Mouse (Mus musculus) embryonic facial prominence, embryonic 14.5 days (tissue): ENCODE results near the gene Brca2. TPM values are rescaled to one million over a fixed set of nuclear protein-coding genes. Genes with fewer than 3 reads are reported as not detected.

ENCODE experiments used
- ATAC-seq: fragments of 200-750 bp; cut with Nextera tagmentation; 2 replicates; pipeline ENCODE4 v1.8.0; 2017; ENCODE audit warnings: low read depth, moderate number of reproducible peaks, moderate TSS enrichment
- DNase-seq: peaks from one replicate; pipeline ENCODE4 v3.0.0-alpha.2; 2015; ENCODE audit warnings: low spot score
- H3K27ac ChIP-seq: fragments of 300-500 bp; sonication (generic); replicated peaks from 2 replicates; pipeline ENCODE4 v1.5.1; 2014; ENCODE audit warnings: low read depth, mild to moderate bottlenecking, low read length, moderate library complexity
- H3K27me3 ChIP-seq: fragments of 300-500 bp; sonication (generic); replicated peaks from 2 replicates; pipeline ENCODE4 v1.6.1; 2014; ENCODE audit warnings: low read length; ENCODE audit not compliant: control insufficient read depth, insufficient read depth
- H3K36me3 ChIP-seq: fragments of 300-500 bp; sonication (generic); 2 replicates; pipeline ENCODE4 v1.6.1; 2014; ENCODE audit warnings: low read length, mixed read lengths; ENCODE audit not compliant: control insufficient read depth, insufficient read depth
- H3K4me1 ChIP-seq: fragments of 300-500 bp; sonication (generic); 2 replicates; pipeline ENCODE4 v1.6.1; 2014; ENCODE audit warnings: antibody characterized with exemption, low read length; ENCODE audit not compliant: control insufficient read depth, insufficient read depth
- H3K4me2 ChIP-seq: fragments of 300-500 bp; sonication (generic); 2 replicates; pipeline ENCODE4 v1.6.1; 2014; ENCODE audit warnings: low read depth, mild to moderate bottlenecking, low read length, moderate library complexity, mixed read lengths
- H3K4me3 ChIP-seq: fragments of 300-500 bp; sonication (generic); 2 replicates; pipeline ENCODE4 v1.5.1; 2014; ENCODE audit warnings: low read depth, mild to moderate bottlenecking, low read length
- H3K9ac ChIP-seq: fragments of 300-500 bp; sonication (generic); 2 replicates; pipeline ENCODE4 v1.6.1; 2014; ENCODE audit warnings: low read depth, mild to moderate bottlenecking, low read length, moderate library complexity, mixed read lengths
- H3K9me3 ChIP-seq: fragments of 300-500 bp; sonication (generic); 2 replicates; pipeline ENCODE4 v1.6.1; 2016; ENCODE audit warnings: low read length; ENCODE audit not compliant: control insufficient read depth
- WGBS: fragments of 180-500 bp; shearing (Covaris S2); extraction: QIAGEN DNeasy Blood & Tissue Kit; methylation state at CpG from one replicate; pipeline ENCODE4 v1.1.7; 2014; 5-methylcytosine and 5-hydroxymethylcytosine counted together
- polyA plus RNA-seq: library from polyadenylated mRNA; unstranded; fragments of >200 nt; fragmentation: Nextera tagmentation; extraction: Ambion mirVana; gene quantifications from 2 replicates; pipeline ENCODE4 v1.2.1, GENCODE M21; 2014

The Brca2 gene
- polyA plus RNA-seq, 1 experiment from 2014 or later, result 14.5 TPM

GRCm38 (mm10) chr5:150592186-150592903 lies 69.9 kb downstream of the Brca2 start:
- Histone ChIP-seq H3K4me3 (peak overlapping the region; percentile 66; the same call in 1 of the 2 replicates), H3K27me3 (peaks cover 34% of the 10 kb centered on the region)

GRCm38 (mm10) chr5:150592904-150593755 lies 70.7 kb downstream of the Brca2 start:
- WGBS, result 17% methylated on average over 23 of the region's 40 CpGs
- H3K4me1 ChIP-seq, result peaks cover 5% of the 10 kb centered on the region
- ATAC-seq, result peak; percentile 32
- peaks cover 37% of the 10 kb centered on the region for H3K27me3 ChIP-seq
- H3K9ac ChIP-seq, result peak overlapping the region; percentile 64
- peak overlapping the region; percentile 66 for H3K4me3 ChIP-seq
- no peak for DNase-seq
- H3K4me2 ChIP-seq, result peak overlapping the region; percentile 99
- H3K9me3 ChIP-seq, result no peaks in the 10 kb centered on the region
- H3K27ac ChIP-seq, result no peak overlapping the region
- H3K36me3 ChIP-seq, result no peaks in the 10 kb centered on the region

More at GRCm38 (mm10) chr5:150592186-150592903, 69.9 kb downstream of the Brca2 start:
- Histone ChIP-seq H3K4me2 (no peak overlapping the region), H3K4me1 (peaks cover 4% of the 10 kb centered on the region), H3K36me3 (no peaks in the 10 kb centered on the region), H3K9ac (no peak overlapping the region), H3K9me3 (no peaks in the 10 kb centered on the region), H3K27ac (no peak overlapping the region)
- DNase-seq (no peak), ATAC-seq (no peak)
- WGBS, result 79% methylated on average over 13 of the region's 13 CpGs

- no peaks in the 10 kb centered on the region for H3K36me3 ChIP-seq
- peaks cover 12% of the 10 kb centered on the region for H3K4me1 ChIP-seq
- H3K9me3 ChIP-seq, result no peaks in the 10 kb centered on the region
- H3K4me2 ChIP-seq, result peak overlapping the region; percentile 99
- peak overlapping the region; percentile 64 for H3K9ac ChIP-seq
- peak; percentile 54 for DNase-seq
- peak; percentile 82 for ATAC-seq
- peak overlapping the region; percentile 66 for H3K4me3 ChIP-seq
- H3K27me3 ChIP-seq, result peaks cover 37% of the 10 kb centered on the region
- no peak overlapping the region; the same call in 1 of the 2 replicates for H3K27ac ChIP-seq
- WGBS, result 0% methylated on average over 17 of the region's 102 CpGs
These were observed 71.6 kb downstream of the Brca2 start for GRCm38 (mm10) chr5:150593756-150594648.

GRCm38 (mm10) chr5:150594649-150595339 lies 72.4 kb downstream of the Brca2 start:
- no peaks in the 10 kb centered on the region for H3K36me3 ChIP-seq
- 6% methylated on average over 15 of the region's 17 CpGs for WGBS
- ATAC-seq (peak; percentile 51; the same call in 1 of the 2 replicates), DNase-seq (no peak)
- H3K9me3 ChIP-seq, result no peaks in the 10 kb centered on the region
- H3K4me2 ChIP-seq, result peak overlapping the region; percentile 99
- peaks cover 37% of the 10 kb centered on the region for H3K27me3 ChIP-seq
- peak overlapping the region; percentile 64 for H3K9ac ChIP-seq
- no peak overlapping the region for H3K27ac ChIP-seq
- H3K4me3 ChIP-seq, result peak overlapping the region; percentile 66
- peaks cover 12% of the 10 kb centered on the region for H3K4me1 ChIP-seq

GRCm38 (mm10) chr5:150595366-150596016 lies 73.1 kb downstream of the Brca2 start:
- Histone ChIP-seq H3K4me2 (no peak overlapping the region), H3K27me3 (peaks cover 37% of the 10 kb centered on the region), H3K4me1 (peaks cover 12% of the 10 kb centered on the region), H3K4me3 (no peak overlapping the region), H3K36me3 (no peaks in the 10 kb centered on the region), H3K9me3 (no peaks in the 10 kb centered on the region), H3K27ac (no peak overlapping the region), H3K9ac (no peak overlapping the region)
- no peak for DNase-seq
- WGBS, result 48% methylated on average over 11 of the region's 11 CpGs
- no peak for ATAC-seq

GRCm38 (mm10) chr5:150597088-150597487 lies 74.7 kb downstream of the Brca2 start, which contains the start of gene N4bp2l1:
N4bp2l1 (minus strand) TSS chr5:150597188.
- no peak for ATAC-seq
- H3K4me2 ChIP-seq, result no peak within 1 kb of the TSS
- H3K4me3 ChIP-seq, result no peak within 1 kb of the TSS
- H3K27ac ChIP-seq, result no peak within 1 kb of the TSS
- DNase-seq, result no peak
- H3K27me3 ChIP-seq, result peaks cover 34% of the 10 kb centered on the region
- 73% methylated on average over 7 of the region's 7 CpGs for WGBS
- no peak within 1 kb of the TSS for H3K9ac ChIP-seq
- no peaks in the 10 kb centered on the region for H3K36me3 ChIP-seq
- H3K9me3 ChIP-seq, result no peaks in the 10 kb centered on the region
- peaks cover 12% of the 10 kb centered on the region for H3K4me1 ChIP-seq

- no peak overlapping the region for H3K9ac ChIP-seq
- no peak for ATAC-seq
- peaks cover 20% of the 10 kb centered on the region; the same call in 1 of the 2 replicates for H3K27me3 ChIP-seq
- H3K36me3 ChIP-seq, result no peaks in the 10 kb centered on the region
- no peaks in the 10 kb centered on the region for H3K9me3 ChIP-seq
- H3K4me2 ChIP-seq, result no peak overlapping the region
- H3K4me3 ChIP-seq, result no peak overlapping the region
- no peak for DNase-seq
- H3K4me1 ChIP-seq, result peaks cover 12% of the 10 kb centered on the region
- H3K27ac ChIP-seq, result no peak overlapping the region
- 51% methylated on average over 21 of the region's 21 CpGs for WGBS
These were observed 76.0 kb downstream of the Brca2 start for GRCm38 (mm10) chr5:150598202-150599119.
